Mouse (Mus musculus): ENCODE measurements around the gene Slco1a1. TPM values are rescaled to one million over a fixed set of nuclear protein-coding genes. Genes with fewer than 3 reads are reported as not detected.

Slco1a1 gene
- polyA plus RNA-seq, 1 experiment from 2014 or later = not detected

DNA sequence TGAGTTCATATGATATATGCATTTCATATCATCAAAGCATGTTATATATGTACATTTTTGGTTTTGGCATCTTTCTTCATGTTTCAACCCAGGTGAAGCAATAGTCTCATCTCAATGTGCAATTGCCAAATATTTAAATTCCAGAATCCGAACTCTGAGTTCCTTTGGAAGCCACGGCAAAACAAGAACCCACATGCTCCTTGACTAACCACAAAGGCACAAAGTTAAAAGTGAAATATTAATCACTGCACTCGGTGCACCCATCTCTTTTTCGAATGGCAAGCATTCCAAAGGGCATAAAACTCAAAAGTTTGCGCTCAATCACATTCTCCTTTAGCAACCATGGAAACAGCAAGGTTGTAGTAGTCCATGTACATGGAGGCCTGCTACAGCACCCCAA is 80.7 kb downstream of the Slco1a1 start:
- no peak overlapping the region for H3K27ac ChIP-seq (ENCODE audit: low read depth, low read length)
- no peaks in the 10 kb centered on the region for H3K27me3 ChIP-seq (replicated peaks; ENCODE audit: control insufficient read depth, insufficient read depth, low read length)
- ATAC-seq = no peak
- no peaks in the 10 kb centered on the region for H3K4me1 ChIP-seq (replicated peaks; ENCODE audit: control insufficient read depth, insufficient read depth, low read length)
- no peaks in the 10 kb centered on the region for H3K9me3 ChIP-seq (ENCODE audit: control insufficient read depth)
- no peak overlapping the region for H3K4me3 ChIP-seq (ENCODE audit: low read depth, low read length)
- H3K36me3 ChIP-seq (ENCODE audit: control insufficient read depth, insufficient read depth) = no peaks in the 10 kb centered on the region
- H3K9ac ChIP-seq (ENCODE audit: low read depth, low read length) = no peak overlapping the region
- 88% methylated on average over 5 of the region's 5 CpGs for WGBS
- TF ChIP-seq CTCF (IDR thresholded peaks at IDR 0.05; ENCODE audit: low read depth) = no peak
- H3K4me2 ChIP-seq (replicated peaks; ENCODE audit: low read depth) = no peak overlapping the region

DNA sequence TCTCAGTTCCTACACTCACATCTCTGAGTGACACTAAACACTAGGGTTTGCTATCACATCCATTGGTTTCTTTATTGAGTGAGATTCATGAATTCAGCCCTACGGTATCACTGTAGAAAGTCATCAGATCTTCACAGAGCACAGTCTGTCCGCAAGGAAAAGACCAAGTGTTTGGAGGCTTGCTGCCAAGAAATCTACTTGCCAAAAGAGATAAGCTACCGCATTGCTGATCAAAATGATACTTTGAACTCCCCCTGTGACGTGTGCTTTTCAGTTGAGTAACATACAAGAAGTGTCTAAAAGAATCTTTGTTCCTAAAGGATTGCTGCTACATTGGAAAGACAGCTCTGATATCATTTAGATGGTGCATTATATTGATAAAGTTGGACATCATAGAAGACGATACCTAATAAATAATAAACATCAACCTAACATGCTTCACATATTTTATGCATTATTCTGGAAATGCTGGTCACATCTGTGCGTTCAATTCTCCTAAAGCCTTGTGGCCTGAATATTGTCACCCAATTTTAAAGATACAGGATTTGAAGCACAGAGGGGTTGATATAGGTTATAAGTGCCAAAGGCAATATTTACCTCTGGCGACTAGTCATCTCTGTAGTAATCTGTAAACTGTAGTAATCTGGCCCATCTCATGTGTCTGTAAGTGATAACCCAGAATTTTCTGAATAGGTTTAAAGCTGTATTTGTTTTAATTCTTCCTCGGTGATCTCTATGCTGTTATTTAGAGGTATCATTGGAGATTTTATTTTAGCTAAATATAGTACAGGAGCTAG is 88.8 kb downstream of the Slco1a1 start:
- Histone ChIP-seq H3K36me3 (ENCODE audit: control insufficient read depth, insufficient read depth) (no peaks in the 10 kb centered on the region), H3K4me3 (ENCODE audit: low read depth, low read length) (no peak overlapping the region), H3K27ac (ENCODE audit: low read depth, low read length) (no peak overlapping the region), H3K4me1 (replicated peaks; ENCODE audit: control insufficient read depth, insufficient read depth, low read length) (no peaks in the 10 kb centered on the region), H3K9ac (ENCODE audit: low read depth, low read length) (no peak overlapping the region), H3K27me3 (replicated peaks; ENCODE audit: control insufficient read depth, insufficient read depth, low read length) (no peaks in the 10 kb centered on the region), H3K4me2 (replicated peaks; ENCODE audit: low read depth) (no peak overlapping the region), H3K9me3 (ENCODE audit: control insufficient read depth) (no peaks in the 10 kb centered on the region)
- WGBS = 71% methylated on average over 8 of the region's 8 CpGs
- no peak for TF ChIP-seq CTCF (IDR thresholded peaks at IDR 0.05; ENCODE audit: low read depth)
- ATAC-seq = no peak

Other genes with a start within 250 kb of the Slco1a1 start
- not detected in 2 replicates for gene Gm5724, start 173.2 kb downstream of the Slco1a1 start, polyA plus RNA-seq (2015; fragmentation: Nextera tagmentation; extraction: Ambion mirVana)
- gene Slco1a4, start 90.8 kb downstream of the Slco1a1 start, polyA plus RNA-seq (2015; fragmentation: Nextera tagmentation; extraction: Ambion mirVana) = 0.03 TPM in 1 of 2 replicates, not detected in the other
- gene Gm6614, start 64.5 kb upstream of the Slco1a1 start, polyA plus RNA-seq (2015; fragmentation: Nextera tagmentation; extraction: Ambion mirVana) = not detected in 2 replicates

All from intestine, postnatal 0 days (tissue).